Mouse (Mus musculus): Measurements from ENCODE around the gene Proca1.

DNA sequence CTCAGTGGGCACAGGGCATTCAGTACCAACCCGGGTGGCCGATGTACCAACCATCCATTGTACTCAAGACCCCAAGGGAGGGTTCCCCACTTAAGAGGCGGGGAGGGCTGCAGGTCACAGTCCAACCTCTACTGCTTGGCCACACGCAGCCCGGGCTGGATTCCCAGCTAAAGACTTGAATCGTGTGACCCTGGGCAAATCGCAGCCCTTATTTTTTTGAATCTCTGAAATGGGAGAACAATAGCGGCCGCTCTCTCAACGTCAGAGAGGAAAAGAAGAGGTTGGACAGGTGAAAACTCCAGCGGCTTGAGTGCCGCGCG is 28.6 kb upstream of the Proca1 start:
- TF ChIP-seq CTCF (IDR thresholded peaks at IDR 0.05; ENCODE audit: low read depth) (no peak), EP300 (optimal IDR thresholded peaks at IDR 0.05) (no peak)

All from stomach, postnatal 0 days (tissue).